Mouse (Mus musculus) midbrain, embryonic 11.5 days (tissue): Measurements from ENCODE around the gene Olfr1411. TPM values are rescaled to one million over a fixed set of nuclear protein-coding genes. Genes with fewer than 3 reads are reported as not detected.

ENCODE experiments used
- ATAC-seq: fragments of 200-750 bp; cut with Nextera tagmentation; 2 replicates; pipeline ENCODE4 v1.8.0; 2017; ENCODE audit warnings: moderate TSS enrichment, moderate library complexity; ENCODE audit not compliant: low FRiP score
- DNase-seq: peaks from one replicate; pipeline ENCODE4 v3.0.0; 2015; ENCODE audit warnings: low spot score; ENCODE audit errors: missing footprints
- H3K27ac ChIP-seq: fragments of 300-500 bp; sonication (generic); 2 replicates; pipeline ENCODE4 v1.5.1; 2014; ENCODE audit warnings: low read depth, low read length
- H3K27me3 ChIP-seq: fragments of 300-500 bp; sonication (generic); 2 replicates; pipeline ENCODE4 v1.6.1; 2014; ENCODE audit warnings: mild to moderate bottlenecking, low read length, moderate library complexity, mixed read lengths; ENCODE audit not compliant: control insufficient read depth, insufficient read depth
- H3K36me3 ChIP-seq: fragments of 300-500 bp; sonication (generic); 2 replicates; pipeline ENCODE4 v1.6.1; 2014; ENCODE audit warnings: mild to moderate bottlenecking, low read length, moderate library complexity, mixed read lengths; ENCODE audit not compliant: control insufficient read depth, insufficient read depth
- H3K4me1 ChIP-seq: fragments of 300-500 bp; sonication (generic); 2 replicates; pipeline ENCODE4 v1.6.1; 2014; ENCODE audit warnings: low read length; ENCODE audit not compliant: control insufficient read depth, insufficient read depth
- H3K4me2 ChIP-seq: fragments of 300-500 bp; sonication (generic); 2 replicates; pipeline ENCODE4 v1.6.1; 2014; ENCODE audit warnings: mild to moderate bottlenecking, moderate library complexity
- H3K4me3 ChIP-seq: fragments of 300-500 bp; sonication (generic); 2 replicates; pipeline ENCODE4 v1.5.1; 2014; ENCODE audit warnings: low read depth, low read length
- H3K9ac ChIP-seq: fragments of 300-500 bp; sonication (generic); 2 replicates; pipeline ENCODE4 v1.6.1; 2014; ENCODE audit warnings: low read length
- H3K9me3 ChIP-seq: fragments of 300-500 bp; sonication (generic); 2 replicates; pipeline ENCODE4 v1.6.1; 2016; ENCODE audit warnings: low read length; ENCODE audit not compliant: control insufficient read depth
- WGBS: fragments of 180-500 bp; shearing (Covaris S2); extraction: QIAGEN DNeasy Blood & Tissue Kit; methylation state at CpG from one replicate; pipeline ENCODE4 v1.1.7; 2014; 5-methylcytosine and 5-hydroxymethylcytosine counted together
- polyA plus RNA-seq: library from polyadenylated mRNA; unstranded; fragments of >200 nt; fragmentation: Nextera tagmentation; extraction: Ambion mirVana; gene quantifications from 2 replicates; pipeline ENCODE4 v1.2.1, GENCODE M21; 2014

The Olfr1411 gene
- polyA plus RNA-seq, 1 experiment from 2014 or later = not detected

DNA sequence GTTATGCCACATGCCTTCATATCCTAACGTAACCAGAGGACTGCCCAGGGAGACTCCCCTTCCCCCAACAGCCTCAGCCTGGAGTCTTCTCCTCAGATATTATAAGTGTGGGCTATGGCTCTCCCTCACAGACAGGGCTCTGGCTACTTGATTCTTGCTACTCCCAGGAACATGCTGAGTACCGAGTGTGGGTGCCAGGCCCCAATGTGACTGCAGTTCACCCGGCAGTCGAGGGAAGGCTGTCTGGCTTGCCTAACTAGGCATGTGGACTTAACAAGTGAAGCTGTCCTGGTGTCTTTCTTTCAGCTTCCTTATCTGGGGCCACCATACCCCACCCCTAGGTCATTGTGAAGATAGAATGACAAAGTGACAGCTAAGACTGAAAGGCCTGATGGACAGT lies 49.5 kb downstream of the Olfr1411 start:
- no peaks in the 10 kb centered on the region for H3K9me3 ChIP-seq
- H3K27me3 ChIP-seq = no peaks in the 10 kb centered on the region
- no peak overlapping the region for H3K4me2 ChIP-seq
- no peak overlapping the region for H3K4me3 ChIP-seq
- H3K27ac ChIP-seq = no peak overlapping the region
- ATAC-seq = no peak
- H3K36me3 ChIP-seq = no peaks in the 10 kb centered on the region
- H3K9ac ChIP-seq = no peak overlapping the region
- WGBS = 84% methylated on average over 4 of the region's 4 CpGs
- H3K4me1 ChIP-seq = peaks cover 10% of the 10 kb centered on the region
- DNase-seq = peak; percentile 51

DNA sequence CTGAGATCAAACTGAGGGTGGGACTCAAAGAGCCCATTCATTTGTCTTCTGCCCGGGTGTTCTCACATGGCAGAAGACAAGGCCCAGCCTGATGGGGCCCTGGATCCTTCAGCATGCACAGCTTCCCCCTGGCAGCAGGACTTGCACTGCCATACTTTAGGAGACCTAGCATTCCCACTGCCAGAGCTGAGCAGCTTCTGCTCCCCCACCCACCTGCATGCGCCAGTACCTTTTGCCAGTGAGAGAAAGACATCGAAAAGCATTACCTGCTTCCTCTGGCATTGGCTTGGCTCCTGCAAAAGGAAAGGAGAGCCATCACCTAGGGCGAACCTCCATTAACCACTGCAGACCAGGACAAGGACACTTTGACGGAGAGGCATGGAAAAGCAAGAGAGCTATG lies 50.7 kb downstream of the Olfr1411 start:
- no peaks in the 10 kb centered on the region for H3K27me3 ChIP-seq
- H3K36me3 ChIP-seq = no peaks in the 10 kb centered on the region
- WGBS = 82% methylated on average over 5 of the region's 5 CpGs
- no peak overlapping the region for H3K4me2 ChIP-seq
- H3K4me3 ChIP-seq = no peak overlapping the region
- H3K27ac ChIP-seq = no peak overlapping the region
- ATAC-seq (no peak), DNase-seq (no peak)
- H3K9me3 ChIP-seq = no peaks in the 10 kb centered on the region
- H3K4me1 ChIP-seq = peaks cover 10% of the 10 kb centered on the region
- H3K9ac ChIP-seq = no peak overlapping the region

DNA sequence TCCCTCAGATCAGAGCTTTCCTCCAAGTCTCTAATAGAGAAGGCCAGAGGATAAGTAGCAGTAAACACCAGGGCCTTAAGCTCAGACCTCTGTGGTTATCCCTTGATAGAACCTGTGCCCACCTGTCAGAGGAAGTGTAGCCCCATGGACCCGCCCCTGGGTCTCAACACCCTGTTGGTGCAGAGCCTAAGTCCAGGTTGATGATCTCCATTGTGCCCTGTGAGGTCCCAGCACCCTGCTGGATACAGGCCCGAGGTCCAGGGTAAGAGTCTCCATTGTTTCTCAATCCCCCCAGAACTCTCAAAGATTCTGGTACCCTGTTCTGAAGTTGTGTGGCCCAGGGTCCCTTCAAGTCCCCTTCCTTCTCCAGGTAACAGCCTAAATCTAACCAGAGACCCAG lies 51.9 kb downstream of the Olfr1411 start:
- Histone ChIP-seq H3K4me1 (peaks cover 4% of the 10 kb centered on the region), H3K4me2 (no peak overlapping the region), H3K27ac (no peak overlapping the region), H3K9ac (no peak overlapping the region), H3K27me3 (no peaks in the 10 kb centered on the region), H3K36me3 (no peaks in the 10 kb centered on the region), H3K4me3 (no peak overlapping the region), H3K9me3 (no peaks in the 10 kb centered on the region)
- WGBS = 52% methylated on average over 2 of the region's 2 CpGs
- peak; percentile 10 for DNase-seq
- ATAC-seq = no peak

GRCm38 (mm10) chr1:92646601-92647000 lies 52.4 kb downstream of the Olfr1411 start:
- ATAC-seq = no peak
- 80% methylated on average over 7 of the region's 7 CpGs for WGBS
- no peaks in the 10 kb centered on the region for H3K36me3 ChIP-seq
- no peak overlapping the region for H3K4me2 ChIP-seq
- no peaks in the 10 kb centered on the region for H3K27me3 ChIP-seq
- peak; percentile 28 for DNase-seq
- H3K9me3 ChIP-seq = no peaks in the 10 kb centered on the region
- no peak overlapping the region for H3K9ac ChIP-seq
- no peak overlapping the region for H3K27ac ChIP-seq
- no peak overlapping the region for H3K4me3 ChIP-seq
- peaks cover 3% of the 10 kb centered on the region; the same call in 1 of the 2 replicates for H3K4me1 ChIP-seq

DNA sequence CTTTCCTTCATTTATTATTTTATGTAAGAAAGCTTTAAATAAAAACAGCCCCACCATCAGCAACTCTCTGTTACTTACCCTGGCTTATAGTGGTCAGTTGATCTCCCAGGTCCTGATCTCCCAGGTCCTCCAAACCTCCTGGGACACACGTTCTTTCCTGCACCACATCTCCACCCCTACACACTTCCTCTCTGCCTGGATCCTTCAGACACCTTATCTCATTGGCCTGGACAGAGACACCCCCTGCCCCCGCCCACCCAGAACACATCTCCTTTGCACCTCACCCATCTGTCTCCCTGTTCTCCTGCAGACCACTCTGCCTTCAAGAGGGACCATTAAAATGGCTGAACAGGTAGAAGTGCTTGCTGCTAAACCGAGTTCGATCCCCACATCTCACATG lies 52.8 kb downstream of the Olfr1411 start:
- no peaks in the 10 kb centered on the region for H3K27me3 ChIP-seq
- DNase-seq (no peak), ATAC-seq (no peak)
- no peaks in the 10 kb centered on the region for H3K9me3 ChIP-seq
- no peak overlapping the region for H3K27ac ChIP-seq
- no peak overlapping the region for H3K9ac ChIP-seq
- WGBS = 77% methylated on average over 4 of the region's 4 CpGs
- H3K4me1 ChIP-seq = peaks cover 3% of the 10 kb centered on the region; the same call in 1 of the 2 replicates
- H3K4me3 ChIP-seq = no peak overlapping the region
- H3K36me3 ChIP-seq = no peaks in the 10 kb centered on the region
- H3K4me2 ChIP-seq = no peak overlapping the region

Other genes starting within 250 kb of the Olfr1411 start
- gene Ndufa10, start 120.6 kb upstream of the Olfr1411 start, polyA plus RNA-seq = 274 and 289 TPM in 2 replicates
- gene Olfr1416, start 109.3 kb upstream of the Olfr1411 start, polyA plus RNA-seq = not detected in 2 replicates
- not detected in 2 replicates for gene Olfr1415, start 98.3 kb upstream of the Olfr1411 start, polyA plus RNA-seq
- gene Olfr1414, start 75.8 kb upstream of the Olfr1411 start, polyA plus RNA-seq = not detected in 2 replicates
- not detected in 2 replicates for gene Olfr1413, start 23.1 kb upstream of the Olfr1411 start, polyA plus RNA-seq
- not detected in 2 replicates for gene Olfr1412, start 8.6 kb upstream of the Olfr1411 start, polyA plus RNA-seq
- not detected in 2 replicates for gene Olfr1410, start 11.4 kb downstream of the Olfr1411 start, polyA plus RNA-seq
- 0.05 and 0.12 TPM in 2 replicates for gene Olfr12, start 23.4 kb downstream of the Olfr1411 start, polyA plus RNA-seq
- gene Cops9, start 47.6 kb downstream of the Olfr1411 start, polyA plus RNA-seq = 354 and 411 TPM in 2 replicates
- 0.08 TPM in 1 of 2 replicates, not detected in the other for gene Otos, start 54.4 kb downstream of the Olfr1411 start, polyA plus RNA-seq
- 32.1 and 41.8 TPM in 2 replicates for gene Gpc1, start 237.2 kb downstream of the Olfr1411 start, polyA plus RNA-seq